Mouse (Mus musculus) lung, embryonic 14.5 days (tissue): Measurements from ENCODE around the gene 4933402J07Rik. TPM values are rescaled to one million over a fixed set of nuclear protein-coding genes. Genes with fewer than 3 reads are reported as not detected.
A peak's percentile ranks its signal among the peaks of the same experiment; 100 is the strongest.

Experiments used
- ATAC-seq: fragments of 200-750 bp; cut with Nextera tagmentation; 2 replicates; pipeline ENCODE4 v1.8.0; 2017; ENCODE audit warnings: mild to moderate bottlenecking, moderate TSS enrichment, moderate library complexity; ENCODE audit not compliant: insufficient read depth
- DNase-seq: peaks from one replicate; pipeline ENCODE4 v3.0.0-alpha.2; 2015
- H3K27ac ChIP-seq: fragments of 300-500 bp; sonication (generic); 2 replicates; pipeline ENCODE4 v1.5.1; 2014; ENCODE audit warnings: low read depth, mild to moderate bottlenecking, moderate library complexity
- H3K27me3 ChIP-seq: fragments of 300-500 bp; sonication (generic); 2 replicates; pipeline ENCODE4 v1.6.1; 2014; ENCODE audit warnings: low read length, control low read depth; ENCODE audit not compliant: insufficient read depth
- H3K36me3 ChIP-seq: fragments of 300-500 bp; sonication (generic); 2 replicates; pipeline ENCODE4 v1.6.1; 2014; ENCODE audit warnings: control low read depth; ENCODE audit not compliant: insufficient read depth
- H3K4me1 ChIP-seq: fragments of 300-500 bp; sonication (generic); 2 replicates; pipeline ENCODE4 v1.6.1; 2014; ENCODE audit warnings: antibody characterized with exemption, control low read depth; ENCODE audit not compliant: insufficient read depth
- H3K4me2 ChIP-seq: fragments of 300-500 bp; sonication (generic); 2 replicates; pipeline ENCODE4 v1.6.1; 2014; ENCODE audit warnings: mild to moderate bottlenecking
- H3K4me3 ChIP-seq: fragments of 300-500 bp; sonication (generic); 2 replicates; pipeline ENCODE4 v1.5.1; 2014; ENCODE audit warnings: low read depth, low read length
- H3K9ac ChIP-seq: fragments of 300-500 bp; sonication (generic); 2 replicates; pipeline ENCODE4 v1.6.1; 2014
- H3K9me3 ChIP-seq: fragments of 300-500 bp; sonication (generic); 2 replicates; pipeline ENCODE4 v1.6.1; 2016; ENCODE audit warnings: low read depth, low read length, control low read depth
- CTCF ChIP-seq: IDR thresholded peaks from 2 replicates; pipeline ENCODE4 v1.5.1; 2016; ENCODE audit warnings: antibody characterized with exemption, low read depth
- WGBS: fragments of 180-500 bp; shearing (Covaris S2); extraction: QIAGEN DNeasy Blood & Tissue Kit; methylation state at CpG from one replicate; pipeline ENCODE4 v1.1.7; 2014; 5-methylcytosine and 5-hydroxymethylcytosine counted together
- polyA plus RNA-seq: library from polyadenylated mRNA; unstranded; fragments of >200 nt; fragmentation: Nextera tagmentation; extraction: Ambion mirVana; gene quantifications from 2 replicates; pipeline ENCODE4 v1.2.1, GENCODE M21; 2014

4933402J07Rik gene
- polyA plus RNA-seq, result not detected in 2 replicates

- no peak for ATAC-seq
- H3K4me2 ChIP-seq, result no peak within 1 kb of the TSS
- H3K9me3 ChIP-seq, result no peaks in the 10 kb centered on the region
- H3K36me3 ChIP-seq, result no peaks in the 10 kb centered on the region
- no peaks in the 10 kb centered on the region for H3K27me3 ChIP-seq
- no peak within 1 kb of the TSS for H3K4me3 ChIP-seq
- 65% methylated on average over 2 of the region's 2 CpGs for WGBS
- no peak for TF ChIP-seq CTCF
- DNase-seq, result no peak
- no peaks in the 10 kb centered on the region for H3K4me1 ChIP-seq
- H3K9ac ChIP-seq, result no peak within 1 kb of the TSS
- no peak within 1 kb of the TSS for H3K27ac ChIP-seq
These were observed at the start of gene 4933402J07Rik for GRCm38 (mm10) chr8:87563553-87563952. TSS of gene 4933402J07Rik (plus strand) at chr8:87563853.

GRCm38 (mm10) chr8:87517132-87517531 is 46.5 kb upstream of the 4933402J07Rik start:
- Histone ChIP-seq H3K4me1 (no peaks in the 10 kb centered on the region), H3K4me3 (no peak overlapping the region), H3K27ac (no peak overlapping the region), H3K36me3 (no peaks in the 10 kb centered on the region), H3K27me3 (no peaks in the 10 kb centered on the region), H3K9me3 (no peaks in the 10 kb centered on the region), H3K9ac (no peak overlapping the region), H3K4me2 (no peak overlapping the region)
- 93% methylated on average over 3 of the region's 3 CpGs for WGBS
- TF ChIP-seq CTCF, result no peak
- DNase-seq (no peak), ATAC-seq (no peak)

GRCm38 (mm10) chr8:87525006-87525405 is 38.6 kb upstream of the 4933402J07Rik start:
- ATAC-seq, result no peak
- TF ChIP-seq CTCF, result no peak
- DNase-seq, result no peak
- no peaks in the 10 kb centered on the region for H3K27me3 ChIP-seq
- WGBS, result 82% methylated on average over 1 of the region's 1 CpGs
- H3K4me2 ChIP-seq, result no peak overlapping the region
- no peaks in the 10 kb centered on the region for H3K9me3 ChIP-seq
- no peaks in the 10 kb centered on the region for H3K4me1 ChIP-seq
- H3K9ac ChIP-seq, result no peak overlapping the region
- H3K4me3 ChIP-seq, result no peak overlapping the region
- no peaks in the 10 kb centered on the region for H3K36me3 ChIP-seq
- H3K27ac ChIP-seq, result no peak overlapping the region

- WGBS, result 46% methylated on average over 4 of the region's 4 CpGs
- TF ChIP-seq CTCF, result no peak
- Histone ChIP-seq H3K4me2 (no peak overlapping the region), H3K4me3 (no peak overlapping the region), H3K36me3 (no peaks in the 10 kb centered on the region), H3K27me3 (no peaks in the 10 kb centered on the region), H3K9me3 (no peaks in the 10 kb centered on the region), H3K27ac (no peak overlapping the region), H3K9ac (no peak overlapping the region), H3K4me1 (no peaks in the 10 kb centered on the region)
- DNase-seq, result peak; percentile 72
- no peak for ATAC-seq
These were observed 32.5 kb upstream of the 4933402J07Rik start for GRCm38 (mm10) chr8:87531176-87531575.

GRCm38 (mm10) chr8:87533476-87533875 is 30.2 kb upstream of the 4933402J07Rik start:
- no peak for ATAC-seq
- Histone ChIP-seq H3K4me2 (no peak overlapping the region), H3K27me3 (no peaks in the 10 kb centered on the region), H3K27ac (no peak overlapping the region), H3K9ac (no peak overlapping the region), H3K36me3 (no peaks in the 10 kb centered on the region), H3K4me1 (no peaks in the 10 kb centered on the region), H3K4me3 (no peak overlapping the region), H3K9me3 (no peaks in the 10 kb centered on the region)
- 59% methylated on average over 4 of the region's 4 CpGs for WGBS
- no peak for DNase-seq
- no peak for TF ChIP-seq CTCF

GRCm38 (mm10) chr8:87534846-87535245 is 28.8 kb upstream of the 4933402J07Rik start:
- ATAC-seq (no peak), DNase-seq (no peak)
- Histone ChIP-seq H3K4me3 (no peak overlapping the region), H3K9me3 (no peaks in the 10 kb centered on the region), H3K4me2 (no peak overlapping the region), H3K9ac (no peak overlapping the region), H3K27me3 (no peaks in the 10 kb centered on the region), H3K36me3 (no peaks in the 10 kb centered on the region), H3K27ac (no peak overlapping the region), H3K4me1 (no peaks in the 10 kb centered on the region)
- TF ChIP-seq CTCF, result peak; percentile 27; the same call in 1 of the 2 replicates
- 37% methylated on average over 2 of the region's 2 CpGs for WGBS

GRCm38 (mm10) chr8:87536615-87537329 is 26.9 kb upstream of the 4933402J07Rik start:
- H3K27me3 ChIP-seq, result no peaks in the 10 kb centered on the region
- H3K4me3 ChIP-seq, result no peak overlapping the region
- H3K27ac ChIP-seq, result no peak overlapping the region
- WGBS, result 6% methylated on average over 23 of the region's 23 CpGs
- no peaks in the 10 kb centered on the region for H3K9me3 ChIP-seq
- no peaks in the 10 kb centered on the region for H3K4me1 ChIP-seq
- no peaks in the 10 kb centered on the region for H3K36me3 ChIP-seq
- ATAC-seq (peak; percentile 89), DNase-seq (peak; percentile 89)
- no peak overlapping the region for H3K9ac ChIP-seq
- peak overlapping the region; percentile 32; the same call in 1 of the 2 replicates for H3K4me2 ChIP-seq
- peak; percentile 98 for TF ChIP-seq CTCF
